Mouse (Mus musculus) bone marrow macrophage, adult 2 months (primary cell): Measurements from ENCODE around the gene Fbxl17.

Source experiments
- CTCF ChIP-seq: IDR thresholded peaks from 2 replicates; pipeline ENCODE4 v1.5.1; 2012; ENCODE audit warnings: low read depth, mild to moderate bottlenecking, low read length, moderate library complexity
- POLR2A ChIP-seq: IDR thresholded peaks from 2 replicates; pipeline ENCODE4 v1.6.1; 2012; ENCODE audit warnings: mild to moderate bottlenecking, low read depth, low read length, borderline replicate concordance

GRCm38 (mm10) chr17:63498182-63498716, 1.6 kb downstream of the Fbxl17 start:
- TF ChIP-seq POLR2A (no peak), CTCF (no peak)
